Mouse (Mus musculus) brain, embryonic 14.5 days (tissue): ENCODE measurements around the gene Zfp281.

Experiments used
- CTCF ChIP-seq: fragments of 200-500 bp; IDR thresholded peaks from 2 replicates; pipeline ENCODE4 v1.5.1; 2012; ENCODE audit warnings: inconsistent platforms, mild to moderate bottlenecking, moderate library complexity, borderline replicate concordance; ENCODE audit not compliant: insufficient read depth, insufficient read length; ENCODE audit errors: extremely low read depth
- POLR2A ChIP-seq: fragments of 200-500 bp; IDR thresholded peaks from 2 replicates; pipeline ENCODE4 v1.6.1; 2012; ENCODE audit warnings: mild to moderate bottlenecking, inconsistent platforms, borderline replicate concordance; ENCODE audit not compliant: poor library complexity, insufficient read depth, insufficient read length, severe bottlenecking; ENCODE audit errors: extremely low read depth

DNA sequence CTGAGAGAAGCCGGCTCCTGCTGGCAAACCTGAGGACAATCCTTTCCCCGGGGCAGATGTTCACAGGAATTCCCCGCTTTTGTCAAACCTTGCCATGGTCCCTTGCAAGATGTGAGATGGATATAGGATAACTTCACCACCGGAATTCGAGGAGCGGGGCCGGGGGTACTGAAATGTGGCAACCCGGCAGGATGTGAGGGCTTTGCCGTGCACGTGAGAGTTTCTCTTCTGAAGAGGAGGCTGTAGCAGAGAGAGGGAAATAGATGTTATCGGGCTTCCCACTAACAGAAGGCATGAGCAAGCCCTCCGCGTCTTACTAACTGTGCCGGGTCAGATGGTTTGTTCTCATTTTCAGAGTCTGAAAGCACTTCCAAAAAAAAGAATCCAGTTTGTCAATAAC is 45.3 kb upstream of the Zfp281 start:
- TF ChIP-seq CTCF (no peak), POLR2A (no peak)
